1 mouse cellular context compared by ENCODE assay signal in the genomic region with DNA sequence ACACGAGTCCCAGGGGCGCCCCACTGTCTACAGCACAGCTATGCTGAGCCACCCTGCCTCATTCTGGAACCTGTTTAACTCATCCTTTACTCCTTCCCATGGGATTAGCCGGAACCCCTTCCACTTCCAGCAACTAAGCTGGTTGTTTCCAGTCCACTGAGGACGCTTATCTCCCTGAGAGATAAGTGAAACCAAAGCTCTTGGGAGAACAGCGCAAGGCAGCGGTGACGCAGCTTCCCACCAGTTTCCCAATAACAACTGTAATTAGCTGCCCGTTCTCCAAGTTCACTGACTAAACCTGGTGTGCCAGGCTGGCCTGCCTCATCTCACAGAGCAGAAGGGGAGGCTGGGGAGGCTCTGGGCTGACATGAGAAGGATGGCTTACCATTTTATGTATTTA.
TF ChIP-seq lines count a peak whose summit lies in the region.

No protein-coding gene starts in this region.

TF ChIP-seq in MEL, 35 proteins besides CTCF, POLR2A, EP300 and RAD21 (continued from another document):
- TF ChIP-seq RCOR1 (IDR thresholded peaks at IDR 0.05; ENCODE audit: low read depth, low read length) (0 out of 2 replicates have a peak, but pooled peaks have one; percentile 34), GATA1 (IDR thresholded peaks at IDR 0.05; ENCODE audit: low read depth, low read length) (peak; percentile 68; the same call in 1 of the 2 replicates), SMC3 (IDR thresholded peaks at IDR 0.05; ENCODE audit: low read depth, low read length) (no peak), JUND (IDR thresholded peaks at IDR 0.05; ENCODE audit: low read depth, low read length) (no peak), ZMIZ1 (IDR thresholded peaks at IDR 0.05; ENCODE audit: low read depth, low read length) (no peak), POLR2AphosphoS5 (IDR thresholded peaks at IDR 0.05; ENCODE audit: borderline replicate concordance, low read depth, low read length) (no peak), MAX (IDR thresholded peaks at IDR 0.05; ENCODE audit: low read length) (no peak), ETS1 (IDR thresholded peaks at IDR 0.05; ENCODE audit: low read depth, low read length) (peak; percentile 31; the same call in 1 of the 2 replicates), HCFC1 (IDR thresholded peaks at IDR 0.05; ENCODE audit: low read depth, low read length) (no peak), ELF1 (IDR thresholded peaks at IDR 0.05; ENCODE audit: low read depth, low read length) (no peak), MXI1 (IDR thresholded peaks at IDR 0.05; ENCODE audit: low read depth, low read length) (no peak), GABPA (IDR thresholded peaks at IDR 0.05; ENCODE audit: low read depth, low read length) (no peak), MEF2A (IDR thresholded peaks at IDR 0.05; ENCODE audit: extremely low read depth, insufficient replicate concordance, low read depth, low read length, poor library complexity, severe bottlenecking) (no peak), CHD1 (IDR thresholded peaks at IDR 0.05; ENCODE audit: low read depth, low read length) (no peak), USF1 (IDR thresholded peaks at IDR 0.05; ENCODE audit: low read depth, low read length) (no peak), POLR2AphosphoS2 (IDR thresholded peaks at IDR 0.05; ENCODE audit: low read length) (no peak), ZKSCAN1 (IDR thresholded peaks at IDR 0.05; ENCODE audit: low read depth, low read length) (no peak), E2F4 (IDR thresholded peaks at IDR 0.05; ENCODE audit: borderline replicate concordance, low read depth, low read length) (no peak)
